Mouse (Mus musculus) forebrain, embryonic 15.5 days (tissue): ENCODE data around the gene Gm29582. TPM values are rescaled to one million over a fixed set of nuclear protein-coding genes. Genes with fewer than 3 reads are reported as not detected.
"Not testable (repeated sequence)": the region's sequence is repeated elsewhere in the genome, so short reads cannot be mapped to it uniquely, and the experiment has no call there.

Experiments
- ATAC-seq: fragments of 200-750 bp; cut with Nextera tagmentation; replicated peaks from 2 replicates; pipeline ENCODE4 v1.8.0; 2017; ENCODE audit warnings: mild to moderate bottlenecking, moderate TSS enrichment, moderate library complexity
- H3K27ac ChIP-seq: fragments of 300-500 bp; sonication (generic); replicated peaks from 2 replicates; pipeline ENCODE4 v1.5.1; 2015; ENCODE audit warnings: mild to moderate bottlenecking, inconsistent platforms
- H3K27me3 ChIP-seq: fragments of 300-500 bp; sonication (generic); 2 replicates; pipeline ENCODE4 v1.6.1; 2015; ENCODE audit warnings: inconsistent platforms
- H3K36me3 ChIP-seq: fragments of 300-500 bp; sonication (generic); 2 replicates; pipeline ENCODE4 v1.6.1; 2015; ENCODE audit warnings: mild to moderate bottlenecking, inconsistent platforms
- H3K4me1 ChIP-seq: fragments of 300-500 bp; sonication (generic); 2 replicates; pipeline ENCODE4 v1.6.1; 2015; ENCODE audit warnings: inconsistent platforms
- H3K4me2 ChIP-seq: fragments of 300-500 bp; sonication (generic); replicated peaks from 2 replicates; pipeline ENCODE4 v1.6.1; 2015; ENCODE audit warnings: mild to moderate bottlenecking, inconsistent platforms
- H3K4me3 ChIP-seq: fragments of 300-500 bp; sonication (generic); 2 replicates; pipeline ENCODE4 v1.5.1; 2015; ENCODE audit warnings: mild to moderate bottlenecking, inconsistent platforms
- H3K9ac ChIP-seq: fragments of 300-500 bp; sonication (generic); replicated peaks from 2 replicates; pipeline ENCODE4 v1.6.1; 2015; ENCODE audit warnings: mild to moderate bottlenecking, inconsistent platforms
- H3K9me3 ChIP-seq: fragments of 300-500 bp; sonication (generic); 2 replicates; pipeline ENCODE4 v1.6.1; 2016; ENCODE audit warnings: inconsistent platforms
- WGBS: fragments of 180-500 bp; shearing (Covaris S2); methylation state at CpG from one replicate; pipeline ENCODE4 v1.1.7; 2015; ENCODE audit warnings: mixed read lengths; 5-methylcytosine and 5-hydroxymethylcytosine counted together
- polyA plus RNA-seq: library from polyadenylated mRNA; unstranded; fragments of >200 nt; fragmentation: Nextera tagmentation; extraction: Ambion mirVana; gene quantifications from 2 replicates; pipeline ENCODE4 v1.2.1, GENCODE M21; 2015

Gm29582 gene
- not detected in 2 replicates for polyA plus RNA-seq

DNA sequence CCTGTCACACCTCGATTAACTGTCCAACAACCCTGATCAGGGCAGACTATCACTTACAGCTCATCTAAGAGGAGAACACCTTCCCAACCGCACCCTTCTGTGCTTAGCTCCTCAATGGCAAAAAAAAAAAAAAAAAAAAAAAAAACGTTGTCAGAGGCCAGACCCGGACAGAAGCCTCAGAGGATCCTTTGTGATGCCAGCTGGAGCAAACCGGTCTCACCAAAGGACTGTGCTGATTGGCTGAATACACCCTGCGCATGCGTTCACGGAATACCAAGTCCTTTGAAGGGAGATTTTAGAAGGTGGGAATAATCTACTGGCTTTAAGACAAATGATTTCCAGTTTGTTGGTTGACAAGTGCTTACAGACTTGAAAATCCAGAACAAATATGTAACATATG, at the start of gene Gm29582:
Gene Gm29582, minus strand, starts transcription at position 101 of the 400 bp plus-strand sequence.
- H3K9me3 ChIP-seq, H3K4me1 ChIP-seq, H3K27me3 ChIP-seq, H3K9ac ChIP-seq, H3K4me2 ChIP-seq, H3K27ac ChIP-seq, H3K36me3 ChIP-seq, H3K4me3 ChIP-seq, ATAC-seq: not testable (repeated sequence)
- WGBS = no CpG with 5 or more reads among the region's 8 CpGs
